ENCODE assay signal across 11 mouse cellular contexts in genomic region chr4:155908281-155908680, GRCm38 (mm10). TPM values are rescaled to one million over a fixed set of nuclear protein-coding genes. Genes with fewer than 3 reads are reported as not detected.
A peak's percentile ranks its signal among the peaks of the same experiment; 100 is the strongest.
DNase-seq lines count a peak whose midpoint lies in the region; ATAC-seq and TF ChIP-seq lines count a peak whose summit lies in the region.
"Had no signal": no experiment of that assay in that cellular context is flagged by ENCODE, and none has a peak within 500 bp of the region (broad histone marks: within the 10 kb centered on the region; RNA-seq: fewer than 3 reads in every experiment).

No protein-coding gene starts in this region.

- no peak for TF ChIP-seq EP300 in lung, postnatal 0 days (IDR thresholded peaks at IDR 0.05)

- peak; percentile 1 to 17 for DNase-seq in cerebellum, postnatal 4 days (ENCODE audit: low spot score in 2 of 2)
- DNase-seq in cerebellum, adult 8-10 months: no peak
- DNase-seq in heart, postnatal 4 days: peak; percentile 4
- DNase-seq in heart, adult 9 months (ENCODE audit: low spot score in 2 of 2): no peak
- peak; percentile 1 for DNase-seq in lung, postnatal 10 days
- DNase-seq in lung, postnatal 0 days (ENCODE audit: low spot score): no peak
- DNase-seq in layer of hippocampus, postnatal 36 days: peak; percentile 1 to 2
- DNase-seq: thymus, postnatal 25 days had no signal

- no peak for ATAC-seq in lung, postnatal 0 days
- no peak for ATAC-seq in megakaryocyte-erythroid progenitor cell, adult 5-6 weeks (replicated peaks; ENCODE audit: low FRiP score, low TSS enrichment, poor library complexity, severe bottlenecking)

- H3K27ac ChIP-seq in lung, postnatal 0 days (ENCODE audit: low read length): no peak overlapping the region
- H3K27ac ChIP-seq: embryonic facial prominence, embryonic 12.5 days; hindbrain, embryonic 15.5 days had no signal

- H3K4me2 ChIP-seq in lung, postnatal 0 days (replicated peaks; ENCODE audit: low read depth, low read length): no peak overlapping the region
- H3K4me2 ChIP-seq: embryonic facial prominence, embryonic 12.5 days; hindbrain, embryonic 15.5 days had no signal

- H3K4me3 ChIP-seq in lung, postnatal 0 days (ENCODE audit: low read depth, low read length): no peak overlapping the region
- H3K4me3 ChIP-seq: embryonic facial prominence, embryonic 12.5 days; hindbrain, embryonic 15.5 days had no signal

- 74% methylated on average over 7 of the region's 7 CpGs for WGBS in lung, postnatal 0 days

- no peaks in the 10 kb centered on the region for H3K4me1 ChIP-seq in lung, postnatal 0 days (ENCODE audit: insufficient read depth, low read depth, low read length)
- H3K4me1 ChIP-seq: embryonic facial prominence, embryonic 12.5 days; hindbrain, embryonic 15.5 days had no signal

- TF ChIP-seq CTCF in lung, postnatal 0 days (IDR thresholded peaks at IDR 0.05): no peak

- H3K27me3 ChIP-seq in lung, postnatal 0 days (replicated peaks; ENCODE audit: insufficient read depth, low read length): no peaks in the 10 kb centered on the region
- H3K27me3 ChIP-seq: embryonic facial prominence, embryonic 12.5 days; hindbrain, embryonic 15.5 days had no signal

- H3K9ac ChIP-seq in lung, postnatal 0 days (replicated peaks; ENCODE audit: low read depth): no peak overlapping the region
- H3K9ac ChIP-seq: embryonic facial prominence, embryonic 12.5 days; hindbrain, embryonic 15.5 days had no signal

- peaks cover 10% of the 10 kb centered on the region; the same call in 1 of the 2 replicates for H3K36me3 ChIP-seq in lung, postnatal 0 days (ENCODE audit: insufficient read depth, low read length)

- H3K9me3 ChIP-seq in lung, postnatal 0 days (ENCODE audit: low read length): no peaks in the 10 kb centered on the region
- H3K9me3 ChIP-seq: embryonic facial prominence, embryonic 12.5 days; hindbrain, embryonic 15.5 days had no signal

RNA-seq across cellular contexts. Expression of gene Acap3, which starts 16.7 kb away (rescaled TPM):
- 10 to 100 TPM; 16.9 to 21.4 TPM for total RNA-seq in heart, postnatal 4 days (2021)
- 12.7 and 13.4 TPM in 2 replicates for polyA plus RNA-seq in lung, postnatal 0 days (2015; fragmentation: Nextera tagmentation; extraction: Ambion mirVana)
- 100 to 1,000 TPM; 109 to 128 TPM for total RNA-seq in layer of hippocampus, postnatal 36 days (2021)
- total RNA-seq in megakaryocyte-erythroid progenitor cell, adult 5-6 weeks (2014; fragmentation: Nextera tagmentation): 25.4 and 27.8 TPM in 2 replicates
- 9.0 and 23.4 TPM in 2 replicates for total RNA-seq in megakaryocyte-erythroid progenitor cell, adult 5-6 weeks (2017)

RNA-seq across cellular contexts. Expression of gene Pusl1, which starts 16.7 kb away (rescaled TPM):
- total RNA-seq in heart, postnatal 4 days (2021): 10 to 100 TPM; 18.3 to 23.1 TPM
- polyA plus RNA-seq in lung, postnatal 0 days (2015; fragmentation: Nextera tagmentation; extraction: Ambion mirVana): 29.3 and 29.9 TPM in 2 replicates
- 10 to 100 TPM; 56.8 to 59.9 TPM for total RNA-seq in layer of hippocampus, postnatal 36 days (2021)
- 24.6 and 44.0 TPM in 2 replicates for total RNA-seq in megakaryocyte-erythroid progenitor cell, adult 5-6 weeks (2014; fragmentation: Nextera tagmentation)
- 32.7 and 40.2 TPM in 2 replicates for total RNA-seq in megakaryocyte-erythroid progenitor cell, adult 5-6 weeks (2017)

RNA-seq across cellular contexts. Expression of gene Ube2j2, which starts 35.4 kb away (rescaled TPM):
- 10 to 100 TPM; 72.4 to 81.4 TPM for total RNA-seq in heart, postnatal 4 days (2021)
- polyA plus RNA-seq in lung, postnatal 0 days (2015; fragmentation: Nextera tagmentation; extraction: Ambion mirVana): 66.6 and 67.0 TPM in 2 replicates
- total RNA-seq in layer of hippocampus, postnatal 36 days (2021): 10 to 100 TPM; 66.2 to 74.1 TPM
- total RNA-seq in megakaryocyte-erythroid progenitor cell, adult 5-6 weeks (2014; fragmentation: Nextera tagmentation): 76.0 and 111 TPM in 2 replicates
- total RNA-seq in megakaryocyte-erythroid progenitor cell, adult 5-6 weeks (2017): 133 and 145 TPM in 2 replicates

RNA-seq across cellular contexts. Expression of gene Ints11, which starts 38.9 kb away (rescaled TPM):
- total RNA-seq in heart, postnatal 4 days (2021): 10 to 100 TPM; 16.0 to 19.2 TPM
- polyA plus RNA-seq in lung, postnatal 0 days (2015; fragmentation: Nextera tagmentation; extraction: Ambion mirVana): 31.7 and 34.8 TPM in 2 replicates
- 10 to 100 TPM; 35.7 to 36.9 TPM for total RNA-seq in layer of hippocampus, postnatal 36 days (2021)
- total RNA-seq in megakaryocyte-erythroid progenitor cell, adult 5-6 weeks (2014; fragmentation: Nextera tagmentation): 49.7 and 65.3 TPM in 2 replicates
- total RNA-seq in megakaryocyte-erythroid progenitor cell, adult 5-6 weeks (2017): 31.3 and 34.2 TPM in 2 replicates

RNA-seq across cellular contexts. Expression of gene Cptp, which starts 39.0 kb away (rescaled TPM):
- 10 to 100 TPM in 1 of 2 experiments, 1 to 10 TPM in 1; 6.6 to 11.2 TPM for total RNA-seq in heart, postnatal 4 days (2021)
- 10.8 and 13.8 TPM in 2 replicates for polyA plus RNA-seq in lung, postnatal 0 days (2015; fragmentation: Nextera tagmentation; extraction: Ambion mirVana)
- total RNA-seq in layer of hippocampus, postnatal 36 days (2021): 10 to 100 TPM; 24.5 to 24.9 TPM
- 8.2 and 13.3 TPM in 2 replicates for total RNA-seq in megakaryocyte-erythroid progenitor cell, adult 5-6 weeks (2014; fragmentation: Nextera tagmentation)
- total RNA-seq in megakaryocyte-erythroid progenitor cell, adult 5-6 weeks (2017): 6.4 and 8.2 TPM in 2 replicates

Comparison
In these comparisons a context has a peak if more than half of its experiments do, and no peak if none do; other contexts are left out.
1. DNase-seq: peak in cerebellum, postnatal 4 days (2 of 2), heart, postnatal 4 days (single experiment), lung, postnatal 10 days (single experiment) and layer of hippocampus, postnatal 36 days (2 of 2); none in cerebellum, adult 8-10 months (single experiment), heart, adult 9 months (0 of 2) and lung, postnatal 0 days (single experiment).